Mouse (Mus musculus) gastrocnemius, postnatal 36 days (tissue): Measurements from ENCODE around the gene Nectin4. TPM values are rescaled to one million over a fixed set of nuclear protein-coding genes. Genes with fewer than 3 reads are reported as not detected.
"Not testable (repeated sequence)": the region's sequence is repeated elsewhere in the genome, so short reads cannot be mapped to it uniquely, and the experiment has no call there.

Source experiments
- DNase-seq, 2 experiments: peaks; one replicate each; pipeline ENCODE4 v3.0.0; 2022
- intact Hi-C: fragments of 180-260 bp; cut with DNase I; formaldehyde crosslinking; loops from one replicate; pipeline ENCODE4 v1.15.1; 2025
- long read RNA-seq, 2 experiments: library from polyadenylated mRNA; stranded (forward); transcript quantifications; one replicate each; pipeline ENCODE4 v2.0.0; 2021
- total RNA-seq, 2 experiments: library from RNA; stranded (reverse); gene quantifications; 2 replicates each; pipeline ENCODE4 v1.2.3; 2021

Nectin4 gene
- total RNA-seq, result under 1 TPM in 1 of 2 experiments, not detected in 1; 0.07 TPM
- long read RNA-seq, experiment 1, result 0 reads
- long read RNA-seq, experiment 2, result 0 reads

DNA sequence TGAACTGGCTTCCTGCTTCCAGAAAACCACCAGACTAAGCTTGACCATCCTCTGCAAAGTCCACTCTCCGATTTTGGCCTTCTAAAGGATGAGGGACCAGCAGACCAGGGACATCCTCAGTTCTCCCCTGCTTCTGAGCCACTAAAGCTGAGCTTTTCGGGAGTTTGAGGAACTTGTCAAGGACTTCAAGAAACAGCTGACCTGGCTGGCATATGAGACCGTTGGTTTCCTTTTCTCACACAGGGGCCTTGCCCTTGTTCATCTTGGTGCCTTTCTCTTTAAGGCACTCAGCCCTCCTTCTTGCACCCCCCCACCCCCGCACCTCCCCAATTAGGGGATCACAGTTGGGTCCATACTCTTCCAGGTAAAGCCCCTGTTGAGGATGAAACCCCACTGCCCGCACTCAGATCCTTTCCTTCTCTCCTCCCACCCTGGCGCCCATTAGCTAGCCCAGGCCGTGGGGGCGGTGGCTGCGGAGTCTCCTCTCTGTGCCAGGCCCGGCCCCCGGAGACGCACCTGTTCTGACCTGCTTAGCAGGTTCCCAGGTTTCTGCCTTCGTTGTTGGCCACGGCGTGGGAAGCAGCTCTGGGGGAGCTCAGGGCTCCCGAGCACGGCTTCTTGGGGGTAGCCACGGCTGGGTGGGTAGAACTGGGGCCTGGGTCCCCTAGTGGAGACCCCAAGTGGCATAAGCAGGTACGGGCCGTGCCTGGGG lies at the start of gene Nectin4:
Nectin4 (plus strand) TSS at position 255 of the 712 bp plus-strand sequence.
- intact Hi-C loops, result loop anchor here (5.0 to 10.0 kb wide), 2 partner anchors 127 to 195 kb away; no protein-coding TSS in a partner anchor
- no peak for DNase-seq

DNA sequence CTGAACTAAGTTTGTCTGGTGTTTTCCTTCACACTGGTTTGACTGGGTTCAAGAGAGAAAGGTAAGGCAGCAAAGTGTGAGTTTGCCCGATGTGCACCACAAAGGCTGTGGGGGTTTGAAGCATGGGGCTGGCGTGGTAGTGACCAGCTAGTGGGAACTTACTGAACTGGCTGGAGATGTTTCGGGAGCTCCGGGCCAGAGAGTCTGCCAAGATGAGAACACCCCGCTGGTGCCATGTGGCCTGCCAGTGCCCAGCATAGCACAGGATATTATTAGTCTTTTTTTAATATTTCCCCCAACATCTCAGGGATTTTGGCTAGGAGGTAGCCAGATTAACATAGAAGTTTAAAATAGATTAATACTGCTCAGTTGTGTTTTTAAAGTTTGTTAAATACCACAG lies 49.7 kb upstream of the Nectin4 start:
- intact Hi-C loops, result loop anchor here (5.0 kb wide), 1 partner anchor 37 kb away; no protein-coding TSS in a partner anchor
- DNase-seq, result no peak

DNA sequence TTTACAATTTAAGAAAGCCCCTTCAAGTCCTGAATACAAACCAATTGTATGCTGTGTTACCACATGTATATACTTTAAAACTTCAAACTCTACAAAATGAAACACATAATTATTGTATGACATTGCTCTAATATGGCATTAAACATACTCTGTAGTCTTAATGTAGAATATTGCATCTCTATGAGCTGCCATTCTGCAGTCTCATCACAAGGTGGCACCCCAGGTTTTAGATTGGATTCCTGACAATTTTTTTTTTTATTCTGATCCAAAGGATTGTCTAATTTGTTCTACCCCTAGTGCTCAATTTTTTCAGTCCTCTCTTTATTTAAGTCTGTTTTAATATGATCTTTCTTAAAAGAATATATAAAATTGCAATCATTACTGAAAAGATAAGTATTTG lies 48.5 kb upstream of the Nectin4 start:
- intact Hi-C loops, result loop anchor here (5.0 kb wide), 1 partner anchor 36 kb away; no protein-coding TSS in a partner anchor
- DNase-seq, result no peak

DNA sequence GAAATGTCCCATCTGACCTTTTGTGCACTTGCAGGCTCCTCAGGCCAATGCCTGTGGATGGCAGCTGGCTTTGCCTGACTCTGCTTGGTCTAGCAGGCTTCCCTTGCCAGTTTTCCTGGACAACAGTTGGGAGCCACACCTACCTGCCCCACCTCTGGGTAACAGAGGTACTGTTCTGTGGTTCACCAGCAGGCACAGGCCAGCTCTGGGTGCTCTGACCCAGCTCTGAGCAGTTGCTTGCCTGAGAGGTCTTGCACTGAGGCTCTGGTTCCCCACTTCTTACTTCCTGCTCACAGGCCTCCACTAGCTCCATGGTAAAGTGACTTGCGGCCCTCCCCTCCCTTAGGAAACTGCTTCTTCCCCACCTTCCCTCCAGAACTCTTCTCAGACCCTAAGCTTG lies 47.9 kb upstream of the Nectin4 start:
- DNase-seq, result no peak
- intact Hi-C loops, result loop anchor here (5.0 kb wide), 1 partner anchor 35 kb away; no protein-coding TSS in a partner anchor

DNA sequence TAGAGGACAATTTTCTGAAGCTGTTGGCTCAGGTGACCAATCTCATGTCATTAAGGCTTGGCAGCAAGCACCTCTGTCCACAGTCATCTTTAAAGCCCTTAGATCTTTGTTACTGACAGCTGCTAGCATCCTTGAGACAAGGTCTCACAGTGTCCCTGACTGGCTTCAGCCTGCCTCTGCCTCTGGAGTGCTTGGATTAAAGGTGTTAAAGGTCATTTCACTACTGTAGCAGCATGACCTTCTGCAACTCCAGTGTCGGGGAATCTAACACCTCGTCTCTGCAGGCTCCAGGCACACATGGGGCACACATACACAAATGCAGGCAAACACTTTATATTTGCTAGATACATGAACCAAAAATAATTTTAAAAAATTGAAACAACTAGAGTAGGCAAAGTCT lies 44.3 kb upstream of the Nectin4 start:
- intact Hi-C loops, result loop anchor here (5.0 kb wide), 1 partner anchor 33 kb away; no protein-coding TSS in a partner anchor
- no peak for DNase-seq

DNA sequence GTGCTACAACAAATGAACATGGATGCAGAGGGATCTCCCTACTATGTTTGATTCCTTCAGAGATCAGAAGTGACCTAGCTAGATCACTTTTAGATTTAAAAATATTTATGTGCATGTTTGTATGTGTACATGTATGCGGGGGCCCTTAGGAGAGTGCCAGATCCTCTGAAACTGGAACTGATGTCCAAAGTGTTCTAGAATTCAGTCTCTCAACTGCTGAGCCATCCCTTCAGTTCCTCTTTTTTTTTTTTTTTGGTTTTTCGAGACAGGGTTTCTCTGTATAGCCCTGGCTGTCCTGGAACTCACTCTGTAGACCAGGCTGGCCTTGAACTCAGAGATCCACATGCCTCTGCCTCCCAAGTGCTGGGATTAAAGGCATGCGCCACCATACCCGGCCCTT lies 43.3 kb upstream of the Nectin4 start:
- DNase-seq, result not testable (repeated sequence)
- intact Hi-C loops, result loop anchor here (5.0 kb wide), 1 partner anchor 34 kb away; no protein-coding TSS in a partner anchor

DNA sequence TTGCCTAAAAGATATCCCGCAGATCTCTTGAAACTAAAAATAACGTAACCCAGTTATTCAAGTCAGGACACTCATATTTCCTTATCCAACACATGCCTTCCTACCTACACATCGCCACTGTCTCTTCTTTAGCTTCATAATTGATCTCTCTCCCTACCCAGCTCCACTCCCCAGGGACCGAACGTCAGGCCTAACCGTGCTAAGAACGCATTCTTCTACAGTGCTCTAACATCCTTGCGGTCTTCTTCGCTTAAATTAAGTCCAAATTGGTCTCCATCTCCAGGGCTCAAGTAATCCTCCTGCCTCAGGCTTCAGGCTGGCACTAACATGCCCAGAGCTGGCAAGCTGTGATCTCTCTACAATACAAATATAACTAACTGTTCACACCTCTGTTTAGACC lies 41.7 kb upstream of the Nectin4 start:
- intact Hi-C loops, result loop anchor here (5.0 kb wide), 1 partner anchor 36 kb away; no protein-coding TSS in a partner anchor
- no peak for DNase-seq

DNA sequence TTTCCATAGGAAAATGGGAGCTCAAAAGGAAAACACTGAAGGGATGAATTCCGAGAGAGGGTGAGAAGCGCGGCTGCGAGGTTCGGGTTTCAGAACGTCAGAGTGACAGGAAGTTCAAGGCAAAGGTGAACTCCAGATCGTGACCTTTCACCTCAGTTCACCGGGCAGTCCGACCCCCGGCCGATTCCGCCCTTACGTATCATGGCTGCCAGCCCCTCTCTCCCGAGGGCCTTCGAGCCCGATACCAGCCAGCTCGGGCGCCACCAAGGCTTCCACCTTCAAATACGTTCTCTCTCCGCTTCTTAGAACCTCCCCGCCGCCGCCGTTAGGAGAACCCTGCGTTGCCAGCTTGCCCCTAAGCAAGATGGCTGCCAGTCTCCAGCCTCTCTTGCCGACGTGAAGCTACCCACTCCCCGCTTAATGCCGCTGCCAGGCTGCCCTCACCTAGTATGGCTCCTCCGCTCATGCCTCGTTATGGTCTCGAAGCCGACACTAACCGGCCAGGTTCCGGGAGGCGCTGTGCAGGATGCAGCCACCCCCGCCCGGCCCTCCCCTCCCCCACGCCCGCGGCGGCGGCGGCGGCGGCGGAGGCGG lies 41.0 kb upstream of the Nectin4 start, which contains the start of gene Dedd:
Dedd (plus strand) TSS at position 307 of the 594 bp plus-strand sequence.
- intact Hi-C loops, result loop anchor here (5.0 kb wide), 1 partner anchor 37 kb away; no protein-coding TSS in a partner anchor
- DNase-seq, result peak; percentile 86 to 90

DNA sequence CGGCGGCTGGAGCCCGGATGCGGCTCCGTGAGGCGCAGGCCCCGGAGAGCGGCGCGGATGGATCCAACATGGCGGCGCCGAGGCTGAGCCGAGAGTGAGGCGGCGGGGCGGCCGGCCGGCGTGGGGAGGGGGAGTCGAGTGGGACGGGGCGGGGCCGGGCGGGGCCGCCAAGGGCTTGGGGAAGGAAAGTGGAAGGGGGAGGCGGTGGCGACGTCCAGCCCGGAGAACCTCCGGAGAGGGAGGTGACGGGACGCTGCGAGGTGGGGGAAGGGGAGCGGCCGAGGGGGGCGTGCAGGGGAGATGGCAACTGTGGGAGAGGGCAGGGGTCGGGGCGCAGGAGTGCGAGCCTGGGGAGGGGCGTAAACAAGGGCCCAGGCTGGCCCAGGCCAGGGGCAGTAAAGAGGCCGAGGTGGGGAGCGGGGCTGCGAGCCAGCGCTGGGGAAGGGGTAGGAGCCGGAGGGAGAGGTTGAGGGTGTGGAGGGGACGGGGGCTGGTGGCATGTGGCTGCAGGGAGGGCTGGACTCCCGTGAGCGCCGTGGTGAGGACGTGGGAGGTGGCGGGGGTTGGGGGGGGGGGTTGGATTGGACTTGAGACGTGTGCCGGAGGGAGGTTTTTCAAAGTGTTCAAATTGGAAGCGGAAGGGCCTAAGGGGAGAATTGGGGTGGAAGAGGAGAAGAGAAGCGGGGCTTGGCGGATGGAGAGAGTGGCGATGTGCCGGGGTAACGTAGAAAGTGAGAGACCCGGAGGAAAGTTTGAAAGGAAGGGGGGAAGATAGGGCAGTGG lies 40.3 kb upstream of the Nectin4 start:
- intact Hi-C loops, result loop anchor here (1.0 to 5.0 kb wide), 2 partner anchors 15 to 37 kb away; no protein-coding TSS in a partner anchor
- DNase-seq, result no peak

DNA sequence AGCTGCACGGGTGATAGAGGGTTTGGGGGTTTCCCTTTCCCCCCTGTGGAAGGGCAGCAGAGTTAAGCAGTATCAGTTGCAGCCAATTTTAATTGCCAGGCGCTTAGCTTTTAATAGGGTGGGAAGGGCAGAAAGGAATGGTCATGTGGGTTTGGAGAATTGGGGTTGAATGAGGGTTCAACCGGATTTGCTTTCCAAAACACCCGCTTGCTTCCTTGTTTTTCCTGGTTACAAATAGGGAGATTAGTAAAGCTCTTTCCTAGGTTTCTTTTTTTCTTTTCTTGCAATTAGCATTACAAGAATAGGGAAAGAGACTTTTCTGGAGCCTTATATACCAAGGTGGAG lies 39.7 kb upstream of the Nectin4 start:
- DNase-seq, result no peak
- intact Hi-C loops, result loop anchor here (1.0 kb wide), 1 partner anchor 14 kb away; no protein-coding TSS in a partner anchor

DNA sequence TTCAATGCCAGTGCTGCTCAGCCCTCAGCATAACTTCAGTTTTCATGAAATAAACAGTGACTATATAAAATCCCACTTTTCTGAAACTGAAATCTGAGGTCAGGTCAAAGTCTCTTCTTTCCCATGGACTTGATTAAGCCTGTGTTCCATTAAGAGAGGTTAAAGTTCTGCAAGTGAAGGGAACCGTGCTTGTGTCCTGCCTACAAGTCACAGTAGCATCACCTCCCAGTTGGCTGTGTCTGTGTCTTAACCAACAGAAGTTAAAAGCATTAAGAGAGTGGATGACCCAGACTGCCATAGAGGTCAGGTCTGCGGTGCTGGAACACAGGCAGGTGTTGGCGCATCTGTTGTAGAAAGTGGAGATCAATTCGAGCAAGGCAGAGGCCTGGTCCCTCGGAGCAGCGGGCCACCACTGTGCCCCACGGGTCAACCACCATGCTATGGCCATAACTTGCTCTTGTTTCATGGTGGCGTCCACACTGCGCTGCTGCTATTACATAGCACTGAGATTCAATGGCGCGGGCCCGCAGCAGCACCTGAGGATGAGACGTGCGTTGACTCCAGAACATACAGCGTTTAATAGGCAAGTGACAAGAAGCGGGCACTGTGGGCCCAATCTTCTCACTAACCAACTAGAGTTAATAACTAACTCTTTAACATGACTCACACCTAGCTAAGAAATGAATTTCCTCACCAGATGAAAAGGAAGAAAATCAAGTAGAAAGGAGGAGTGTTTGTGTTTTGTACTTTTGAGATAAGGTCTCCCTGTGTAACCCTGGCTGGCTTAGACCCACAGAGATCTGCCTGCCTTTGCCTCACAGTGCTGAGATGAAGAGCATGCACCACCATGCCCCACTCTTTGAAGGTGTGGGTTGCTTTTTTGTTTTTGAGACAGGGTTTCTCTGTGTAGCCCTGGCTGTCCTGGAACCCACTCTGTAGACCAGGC lies 27.4 kb upstream of the Nectin4 start:
- no peak for DNase-seq
- intact Hi-C loops, result no loop called here

DNA sequence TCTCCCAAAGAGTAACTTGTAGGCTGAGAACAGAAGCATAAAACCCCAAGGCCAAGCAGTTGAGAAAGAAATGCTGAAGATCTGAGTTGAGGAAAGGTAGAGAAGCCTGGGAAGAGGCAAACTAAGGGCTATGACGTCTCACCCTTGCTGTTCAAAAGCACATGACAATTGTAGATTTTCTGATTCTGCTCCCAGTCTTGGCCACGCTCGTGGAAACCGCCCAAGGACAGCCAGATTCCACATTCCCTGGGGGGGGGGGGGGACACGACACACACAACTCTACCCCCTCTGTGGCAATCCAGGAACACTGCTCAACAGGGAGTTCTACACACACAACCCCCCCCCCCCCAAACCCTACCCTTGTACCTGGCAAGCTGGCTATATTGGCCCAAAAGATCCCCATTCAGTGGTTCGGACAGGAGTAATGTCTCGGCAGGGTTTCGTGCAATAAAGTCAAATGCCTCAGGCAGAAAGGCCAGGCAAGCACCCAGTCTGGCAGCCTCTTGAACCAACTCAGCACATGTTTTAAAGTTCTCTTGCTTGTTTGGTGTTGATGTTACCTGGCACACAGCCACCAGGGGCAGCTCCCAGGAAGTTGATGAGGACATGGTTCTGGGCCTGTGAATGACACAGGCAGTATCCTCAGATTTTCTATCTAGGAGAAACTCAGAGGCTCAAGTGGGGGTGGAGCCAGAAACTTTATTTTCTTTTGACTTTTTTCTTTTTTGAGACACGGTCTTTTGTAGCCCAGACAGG lies 25.8 kb upstream of the Nectin4 start:
- DNase-seq, result no peak
- intact Hi-C loops, result loop anchor here (1.0 kb wide), 1 partner anchor 14 kb away; no protein-coding TSS in a partner anchor

DNA sequence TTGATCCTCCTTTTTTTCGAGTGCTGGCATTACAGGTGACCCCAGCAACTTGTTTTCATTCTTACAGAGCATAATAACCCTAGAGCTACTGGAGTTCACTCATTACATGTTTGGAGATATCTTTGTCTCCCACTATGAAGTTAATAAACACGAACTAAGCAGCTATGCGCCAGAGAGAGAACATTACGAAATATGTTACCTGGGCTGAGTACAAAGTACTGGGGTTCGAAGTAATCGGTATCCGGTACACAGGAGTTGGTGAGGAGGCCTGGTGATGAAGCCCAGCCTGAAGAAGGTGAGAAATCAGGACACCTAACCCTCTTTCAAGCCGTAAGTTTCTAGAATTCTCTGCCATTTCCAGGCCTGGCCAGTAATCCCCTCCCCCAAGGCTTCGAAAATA lies 25.2 kb upstream of the Nectin4 start:
- no peak for DNase-seq
- intact Hi-C loops, result loop anchor here (1.0 kb wide), 1 partner anchor 14 kb away; no protein-coding TSS in a partner anchor

DNA sequence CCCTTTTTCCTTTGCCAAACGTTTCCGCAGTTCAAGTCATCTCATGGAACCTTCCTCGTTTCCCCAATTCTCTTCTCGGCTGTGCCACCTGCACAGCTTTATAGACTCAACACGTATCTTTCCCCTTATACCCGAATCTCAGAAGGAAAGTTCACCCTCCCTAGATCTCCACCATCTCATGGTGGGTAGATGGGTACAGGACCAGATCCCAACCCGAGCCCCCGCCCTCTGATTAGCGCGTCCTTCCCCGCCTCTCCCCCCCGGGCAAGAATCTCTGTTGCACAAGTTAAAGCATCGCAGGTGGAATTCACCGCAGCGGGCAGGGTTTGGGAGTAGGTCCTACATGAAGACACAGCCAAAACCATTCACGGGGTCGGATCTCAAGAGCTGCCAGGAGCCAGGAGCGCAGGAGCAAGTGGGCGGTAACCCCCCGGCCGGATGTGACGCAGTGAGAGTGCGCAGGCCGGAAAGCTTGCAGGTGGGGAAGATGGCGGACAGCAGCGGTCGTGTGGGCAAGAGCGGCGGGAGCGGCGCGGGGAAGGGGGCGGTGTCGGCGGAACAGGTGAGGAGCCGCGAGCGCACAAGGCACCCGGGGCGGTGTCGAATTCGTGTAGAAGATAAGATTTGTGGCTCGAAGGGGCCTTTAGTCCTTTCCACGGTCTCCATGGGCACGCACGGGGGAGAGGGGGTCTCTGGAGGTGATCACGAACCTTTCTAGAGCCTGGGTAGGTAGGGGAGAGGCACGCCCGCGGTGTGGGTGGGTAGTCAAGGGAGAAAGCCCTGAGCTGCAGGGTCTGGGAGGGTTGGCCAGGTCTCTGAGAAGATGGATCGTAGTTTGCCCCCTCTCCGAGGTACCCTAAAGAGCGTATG lies 24.4 kb upstream of the Nectin4 start, which contains the start of the genes Nit1 and Pfdn2:
Nit1 (minus strand) TSS at position 422 of the 870 bp plus-strand sequence.
Pfdn2 (plus strand) TSS at position 446 of the 870 bp plus-strand sequence.
- DNase-seq, result peak; percentile 83 to 84
- intact Hi-C loops, result no loop called here

DNA sequence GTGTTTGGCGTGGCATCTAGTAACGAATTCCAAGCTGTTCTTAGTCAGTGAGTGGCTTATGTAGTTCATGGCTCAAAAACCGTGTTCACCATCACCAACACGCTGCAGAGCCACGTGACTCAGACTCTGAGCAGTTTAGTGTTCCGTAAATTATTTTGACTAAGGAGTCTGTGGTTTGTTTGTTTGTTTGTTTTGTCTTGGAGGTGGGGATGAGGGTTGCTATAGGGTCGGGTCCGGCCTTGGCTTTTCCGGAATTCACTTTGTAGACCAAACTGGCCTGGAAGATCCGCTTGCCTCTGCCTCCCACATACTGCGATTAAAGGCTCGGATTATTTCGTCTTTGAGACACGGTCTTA lies 23.8 kb upstream of the Nectin4 start:
- DNase-seq, result no peak
- intact Hi-C loops, result no loop called here

DNA sequence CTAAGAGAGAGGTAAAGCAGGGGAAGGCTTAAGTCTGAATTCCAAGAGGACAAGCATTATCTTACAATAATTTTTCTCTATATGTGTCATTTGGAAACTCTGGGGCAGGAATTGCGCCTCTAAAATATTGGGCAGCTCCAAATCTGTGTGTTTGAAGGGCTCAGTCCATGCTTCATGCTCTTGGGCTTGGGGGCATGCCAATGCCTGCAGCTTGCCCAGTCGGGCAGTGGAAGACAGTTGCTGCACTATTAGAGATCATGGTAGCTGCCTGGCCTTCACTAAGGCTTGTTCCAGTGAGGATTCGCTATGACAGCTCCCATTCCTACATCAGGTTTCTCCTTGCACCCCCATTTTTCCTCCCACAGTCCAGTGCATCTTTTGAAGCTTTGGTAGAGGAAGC lies 21.2 kb upstream of the Nectin4 start:
- intact Hi-C loops, result no loop called here
- peak in 1 of 2 experiments; percentile 19 for DNase-seq

DNA sequence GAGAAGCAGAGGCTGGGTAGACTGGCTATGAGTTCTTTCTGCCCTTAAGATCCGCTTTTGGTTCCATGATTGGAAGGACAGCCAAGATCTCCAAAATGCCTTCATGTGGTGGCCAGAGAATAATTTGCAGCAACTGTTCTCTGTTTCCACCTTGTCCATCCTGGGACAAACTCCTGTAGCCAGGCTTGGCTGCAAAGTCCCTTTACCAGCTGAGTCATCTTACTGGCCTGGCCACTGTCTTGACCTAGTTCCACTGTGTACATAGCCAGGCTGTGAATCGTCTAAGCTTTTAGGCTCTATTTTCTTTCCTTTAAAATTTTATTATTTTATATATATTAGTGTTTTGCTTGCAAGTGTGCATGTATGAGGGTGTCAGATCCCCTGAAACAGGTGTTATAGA lies 20.7 kb upstream of the Nectin4 start:
- intact Hi-C loops, result no loop called here
- no peak for DNase-seq
